Mouse (Mus musculus) liver, embryonic 13.5 days (tissue): Measurements from ENCODE around the gene Vps26a. TPM values are rescaled to one million over a fixed set of nuclear protein-coding genes. Genes with fewer than 3 reads are reported as not detected.
"Not testable (repeated sequence)": the region's sequence is repeated elsewhere in the genome, so short reads cannot be mapped to it uniquely, and the experiment has no call there.

Experiments
- ATAC-seq: fragments of 200-750 bp; cut with Nextera tagmentation; 2 replicates; pipeline ENCODE4 v1.8.0; 2017; ENCODE audit warnings: low read depth, mild to moderate bottlenecking, moderate number of reproducible peaks, moderate library complexity
- DNase-seq: peaks from one replicate; pipeline ENCODE4 v3.0.0; 2022
- H3K27ac ChIP-seq: fragments of 300-500 bp; sonication (generic); 2 replicates; pipeline ENCODE4 v1.5.1; 2015; ENCODE audit warnings: moderate library complexity, mild to moderate bottlenecking, inconsistent platforms
- H3K27me3 ChIP-seq: fragments of 300-500 bp; sonication (generic); 2 replicates; pipeline ENCODE4 v1.6.1; 2015; ENCODE audit warnings: mild to moderate bottlenecking, inconsistent platforms
- H3K36me3 ChIP-seq: fragments of 300-500 bp; sonication (generic); 2 replicates; pipeline ENCODE4 v1.6.1; 2015; ENCODE audit warnings: mild to moderate bottlenecking, inconsistent platforms
- H3K4me1 ChIP-seq: fragments of 300-500 bp; sonication (generic); replicated peaks from 2 replicates; pipeline ENCODE4 v1.6.1; 2015; ENCODE audit warnings: inconsistent platforms
- H3K4me2 ChIP-seq: fragments of 300-500 bp; sonication (generic); 2 replicates; pipeline ENCODE4 v1.6.1; 2015; ENCODE audit warnings: inconsistent platforms, mild to moderate bottlenecking, moderate library complexity
- H3K4me3 ChIP-seq: fragments of 300-500 bp; sonication (generic); replicated peaks from 2 replicates; pipeline ENCODE4 v1.5.1; 2015; ENCODE audit warnings: mild to moderate bottlenecking, inconsistent platforms
- H3K9ac ChIP-seq: fragments of 300-500 bp; sonication (generic); 2 replicates; pipeline ENCODE4 v1.6.1; 2015; ENCODE audit warnings: mild to moderate bottlenecking, inconsistent platforms
- H3K9me3 ChIP-seq: fragments of 300-500 bp; sonication (generic); replicated peaks from 2 replicates; pipeline ENCODE4 v1.6.1; 2016; ENCODE audit warnings: inconsistent platforms
- WGBS: fragments of 180-500 bp; shearing (Covaris S2); methylation state at CpG from one replicate; pipeline ENCODE4 v1.1.7; 2015; ENCODE audit not compliant: insufficient replicate concordance; 5-methylcytosine and 5-hydroxymethylcytosine counted together
- polyA plus RNA-seq: library from polyadenylated mRNA; unstranded; fragments of >200 nt; fragmentation: Nextera tagmentation; extraction: Ambion mirVana; gene quantifications from 2 replicates; pipeline ENCODE4 v1.2.1, GENCODE M21; 2015

Gene Vps26a
- polyA plus RNA-seq, 1 experiment from 2014 or later, result 49.1 TPM

DNA sequence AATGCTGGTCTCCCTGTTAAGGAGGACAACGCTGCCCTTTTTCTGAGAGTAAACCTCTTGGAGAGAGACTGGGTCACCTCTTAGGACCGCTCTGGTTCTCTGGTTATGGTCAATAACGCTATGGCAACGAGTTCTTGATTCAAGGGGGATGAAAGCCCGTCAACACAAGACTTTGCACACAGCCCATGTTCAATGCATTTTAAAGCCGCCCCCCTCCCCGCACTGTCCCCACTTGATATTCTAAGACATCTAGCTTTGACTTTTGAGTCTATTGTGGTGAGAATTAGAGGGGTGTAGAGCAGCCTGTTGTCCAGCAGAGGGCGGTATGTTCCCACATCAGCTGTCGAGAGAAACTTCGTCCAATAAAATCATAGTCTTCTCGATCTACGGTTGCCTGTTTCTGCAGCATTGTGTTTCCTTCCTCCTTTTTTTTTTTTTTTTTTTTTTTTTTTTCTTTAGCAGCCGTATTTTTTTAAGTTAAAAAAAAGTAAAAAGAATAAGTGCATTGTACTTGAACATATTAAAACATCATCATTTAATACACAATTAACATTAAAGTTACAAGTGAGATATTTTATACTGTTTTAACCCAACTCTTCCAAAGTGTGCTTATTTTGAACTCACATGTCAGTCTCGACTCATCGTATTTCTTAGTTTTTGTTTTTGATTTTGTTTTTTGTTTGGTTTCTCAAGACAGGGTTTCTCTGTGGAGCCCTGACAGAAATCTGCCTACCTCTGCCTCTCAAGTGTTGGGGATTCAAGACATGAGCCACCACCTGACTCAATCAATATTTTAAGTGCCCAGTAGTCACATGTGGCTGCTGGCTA lies 13.7 kb upstream of the Vps26a start:
- ATAC-seq (no peak), DNase-seq (peak; percentile 43)
- no peak overlapping the region for H3K4me3 ChIP-seq
- H3K4me1 ChIP-seq, result peaks cover 49% of the 10 kb centered on the region
- H3K9ac ChIP-seq, result no peak overlapping the region
- H3K27me3 ChIP-seq, result no peaks in the 10 kb centered on the region
- no peak overlapping the region for H3K27ac ChIP-seq
- 0 out of 2 replicates have a peak, but pooled peaks cover 4% of the 10 kb centered on the region for H3K36me3 ChIP-seq
- WGBS, result 20% methylated on average over 15 of the region's 15 CpGs
- H3K4me2 ChIP-seq, result 0 out of 2 replicates have a peak overlapping the region, but pooled peaks have one; percentile 19
- H3K9me3 ChIP-seq, result no peaks in the 10 kb centered on the region

DNA sequence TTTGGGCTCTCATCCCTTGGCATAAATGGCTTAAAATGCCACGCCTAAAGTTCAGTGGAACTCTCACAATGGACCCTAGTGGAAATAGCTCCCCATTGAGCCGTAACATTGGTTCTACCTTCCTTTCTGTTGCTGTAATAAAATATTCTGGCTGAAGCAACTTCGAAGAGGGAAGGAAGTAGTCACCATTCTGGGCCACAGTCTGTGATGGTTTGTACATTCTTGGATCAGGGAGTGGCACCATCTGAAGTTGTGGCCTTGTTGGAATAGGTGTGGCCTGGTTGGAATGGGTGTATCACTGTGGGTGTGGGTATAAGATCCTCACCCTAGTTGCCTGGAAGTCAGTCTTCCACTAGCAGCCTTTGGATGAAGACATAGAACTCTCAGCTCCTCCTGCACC lies 5.1 kb upstream of the Vps26a start:
- not testable (repeated sequence) for H3K27ac ChIP-seq, ATAC-seq, H3K4me2 ChIP-seq, H3K9me3 ChIP-seq, H3K9ac ChIP-seq, H3K27me3 ChIP-seq, DNase-seq, H3K4me3 ChIP-seq, H3K36me3 ChIP-seq
- peaks cover 20% of the 10 kb centered on the region for H3K4me1 ChIP-seq
- WGBS, result 71% methylated on average over 3 of the region's 3 CpGs

DNA sequence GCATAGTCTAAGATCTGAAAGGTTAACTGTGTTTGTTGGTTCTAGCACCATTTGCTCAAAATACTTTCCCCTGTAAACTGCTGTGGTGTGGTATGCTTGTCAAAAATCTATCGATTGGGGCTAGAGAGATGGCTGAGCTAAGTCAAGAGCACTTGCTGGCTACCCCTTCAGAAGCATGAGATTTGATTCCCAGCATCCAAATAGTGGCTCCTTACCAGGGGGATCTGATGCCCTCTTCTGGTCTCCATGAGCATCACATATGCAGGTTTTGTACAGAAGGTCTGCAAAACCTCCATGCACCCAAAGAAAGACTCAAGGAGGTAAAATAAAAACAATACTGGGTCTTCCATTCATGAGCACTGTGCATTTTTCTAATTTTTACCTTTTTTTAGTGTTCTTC lies 1.7 kb upstream of the Vps26a start:
- Histone ChIP-seq H3K4me3 (no peak overlapping the region), H3K4me1 (peaks cover 38% of the 10 kb centered on the region), H3K9me3 (no peaks in the 10 kb centered on the region), H3K9ac (no peak overlapping the region), H3K27me3 (no peaks in the 10 kb centered on the region), H3K36me3 (no peaks in the 10 kb centered on the region), H3K4me2 (no peak overlapping the region), H3K27ac (no peak overlapping the region)
- no peak for ATAC-seq
- WGBS, result 15% methylated on average over 1 of the region's 1 CpGs
- no peak for DNase-seq

DNA sequence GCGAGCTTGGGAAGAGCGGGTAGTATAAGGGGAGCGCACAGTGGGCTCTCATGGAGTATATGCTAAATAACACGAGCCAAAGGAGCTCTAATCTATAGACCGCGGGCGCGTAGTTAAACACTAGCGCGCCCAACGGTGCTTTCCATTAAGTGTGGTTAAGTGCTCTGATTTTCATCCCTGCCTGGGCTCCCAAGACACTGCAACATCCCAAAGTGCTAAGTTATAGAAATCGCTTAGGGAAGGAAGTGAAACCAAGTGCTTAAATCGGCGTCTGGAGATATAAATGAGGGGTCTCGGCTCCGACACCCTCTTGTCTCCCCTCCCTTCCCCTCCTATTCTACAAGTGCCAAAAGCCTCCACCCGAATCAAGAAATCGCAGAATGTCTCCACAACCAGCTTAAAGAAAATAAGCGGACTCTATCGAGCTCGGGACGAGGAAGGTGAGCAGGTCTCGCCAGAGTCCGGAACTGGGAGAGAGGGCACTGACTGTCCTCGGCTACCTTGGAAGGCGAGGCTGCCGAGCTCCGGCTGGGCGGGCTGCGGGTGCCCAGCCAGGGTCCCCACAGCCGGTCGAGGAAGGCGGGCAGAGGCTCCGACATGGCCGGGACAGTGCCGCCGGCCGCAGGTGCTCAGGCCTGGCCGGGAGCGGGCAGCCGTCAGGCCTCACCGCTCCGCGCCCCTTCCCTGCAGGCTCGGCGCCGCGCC lies 575 bp downstream of the Vps26a start:
- Histone ChIP-seq H3K4me1 (peaks cover 46% of the 10 kb centered on the region), H3K9me3 (no peaks in the 10 kb centered on the region), H3K4me3 (peak overlapping the region; percentile 95), H3K27ac (peak overlapping the region; percentile 89), H3K9ac (peak overlapping the region; percentile 96), H3K27me3 (no peaks in the 10 kb centered on the region), H3K36me3 (no peaks in the 10 kb centered on the region), H3K4me2 (peak overlapping the region; percentile 72)
- ATAC-seq (peak; percentile 68), DNase-seq (no peak)
- WGBS, result under 1% methylated on average over 44 of the region's 48 CpGs

DNA sequence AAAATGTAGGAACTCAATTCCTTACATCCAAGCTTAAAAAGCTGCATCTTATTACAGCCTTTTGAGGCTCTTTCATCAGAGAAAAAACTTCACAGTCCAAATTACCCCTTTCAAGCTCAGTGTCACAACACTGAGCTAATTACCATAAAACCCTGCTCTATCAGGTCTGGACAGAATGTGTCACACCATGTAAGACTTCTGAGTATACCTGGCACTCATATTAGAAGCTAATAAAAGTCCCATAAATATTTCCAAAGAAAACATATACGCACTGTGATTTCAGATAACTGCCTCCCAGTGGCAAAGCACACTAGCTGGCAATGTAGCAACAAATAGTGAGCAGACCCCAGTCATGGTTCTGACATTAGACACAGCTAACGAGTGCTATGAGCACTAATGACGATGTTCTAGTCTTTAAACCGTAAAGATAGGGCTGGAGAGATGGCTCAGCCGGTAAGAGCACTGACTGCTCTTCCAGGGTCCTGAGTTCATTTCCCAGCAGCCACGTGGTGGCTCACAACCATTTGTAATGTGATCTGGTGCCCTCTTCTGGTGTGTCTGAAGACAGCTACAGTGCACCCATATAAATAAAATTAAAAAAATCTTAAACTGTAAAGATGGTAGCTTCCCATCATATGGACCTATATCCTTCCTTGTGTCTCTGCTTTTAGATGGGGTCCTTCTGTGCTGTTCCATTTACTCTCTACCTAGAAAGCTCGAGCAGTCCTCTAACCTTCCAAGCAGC lies 5.3 kb downstream of the Vps26a start:
- H3K4me3 ChIP-seq, result no peak overlapping the region
- ATAC-seq, result no peak
- no peaks in the 10 kb centered on the region for H3K9me3 ChIP-seq
- H3K27me3 ChIP-seq, result no peaks in the 10 kb centered on the region
- H3K9ac ChIP-seq, result no peak overlapping the region
- peaks cover 21% of the 10 kb centered on the region for H3K36me3 ChIP-seq
- no peak overlapping the region for H3K27ac ChIP-seq
- DNase-seq, result no peak
- WGBS, result 66% methylated on average over 7 of the region's 7 CpGs
- no peak overlapping the region for H3K4me2 ChIP-seq
- H3K4me1 ChIP-seq, result peaks cover 34% of the 10 kb centered on the region

DNA sequence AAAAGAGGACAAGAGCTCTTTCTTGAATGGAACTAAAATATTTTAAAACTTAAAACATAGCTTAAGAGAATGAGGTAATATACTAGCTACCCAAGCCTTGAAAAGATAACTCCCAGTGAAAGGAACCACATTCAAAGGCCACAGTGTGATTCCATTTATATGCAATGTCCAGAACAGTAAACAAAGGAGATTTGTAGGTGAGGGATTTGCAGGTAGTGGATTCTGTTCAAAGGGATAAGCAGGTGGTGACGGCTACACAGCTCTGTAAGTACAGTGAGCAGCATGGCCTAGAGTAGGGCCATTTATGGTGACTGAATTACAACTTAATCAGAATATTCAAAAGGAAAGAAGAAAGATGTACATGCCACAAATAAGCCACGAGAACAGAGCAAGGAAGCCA lies 9.6 kb downstream of the Vps26a start:
- Histone ChIP-seq H3K27me3 (no peaks in the 10 kb centered on the region), H3K9me3 (no peaks in the 10 kb centered on the region), H3K4me1 (peaks cover 12% of the 10 kb centered on the region), H3K27ac (no peak overlapping the region), H3K4me2 (no peak overlapping the region), H3K4me3 (no peak overlapping the region), H3K36me3 (peaks cover 26% of the 10 kb centered on the region), H3K9ac (no peak overlapping the region)
- DNase-seq (no peak), ATAC-seq (no peak)
- 63% methylated on average over 2 of the region's 2 CpGs for WGBS

DNA sequence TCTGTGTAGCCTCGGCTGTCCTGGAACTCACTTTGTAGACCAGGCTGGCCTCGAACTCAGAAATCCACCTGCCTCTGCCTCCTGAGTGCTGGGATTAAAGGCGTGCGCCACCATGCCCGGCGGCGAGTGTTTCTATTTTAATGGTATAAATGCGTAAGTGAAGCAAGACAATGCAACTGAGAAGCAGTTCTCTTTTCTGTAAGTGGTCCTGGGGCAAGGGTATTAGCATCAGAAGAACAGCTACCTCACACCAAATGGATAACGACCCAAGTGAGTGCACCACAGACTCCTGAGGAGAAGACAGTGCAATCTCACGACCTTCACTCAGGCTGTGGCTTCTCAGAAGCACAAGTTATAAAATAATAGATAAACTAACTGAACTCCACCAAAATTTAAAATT lies 11.7 kb downstream of the Vps26a start:
- no peaks in the 10 kb centered on the region for H3K27me3 ChIP-seq
- peaks cover 3% of the 10 kb centered on the region; the same call in 1 of the 2 replicates for H3K4me1 ChIP-seq
- H3K36me3 ChIP-seq, result peaks cover 26% of the 10 kb centered on the region
- WGBS, result 84% methylated on average over 10 of the region's 10 CpGs
- no peak overlapping the region for H3K27ac ChIP-seq
- no peak for ATAC-seq
- H3K9ac ChIP-seq, result no peak overlapping the region
- no peak for DNase-seq
- H3K4me3 ChIP-seq, result no peak overlapping the region
- H3K9me3 ChIP-seq, result no peaks in the 10 kb centered on the region
- no peak overlapping the region for H3K4me2 ChIP-seq

DNA sequence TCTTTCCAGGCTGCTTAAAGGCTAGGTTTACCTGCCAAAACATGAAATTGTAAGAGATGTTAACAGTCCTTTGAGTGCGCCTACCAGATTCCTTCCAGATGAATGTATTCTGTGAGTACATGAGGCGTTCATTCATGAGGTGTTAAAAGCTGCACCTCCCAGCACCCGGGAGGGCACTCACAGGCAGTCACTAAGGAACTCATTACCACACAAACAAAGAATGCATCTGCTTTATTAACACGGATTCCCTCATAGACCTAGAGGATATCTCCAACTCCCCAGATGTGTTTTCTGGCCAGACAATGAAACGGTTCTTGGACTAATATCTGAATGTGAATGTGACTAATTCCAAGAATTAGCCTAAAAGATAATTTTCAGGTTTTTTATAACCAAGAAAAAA lies 15.5 kb downstream of the Vps26a start:
- no peak overlapping the region for H3K4me2 ChIP-seq
- WGBS, result 54% methylated on average over 5 of the region's 5 CpGs

DNA sequence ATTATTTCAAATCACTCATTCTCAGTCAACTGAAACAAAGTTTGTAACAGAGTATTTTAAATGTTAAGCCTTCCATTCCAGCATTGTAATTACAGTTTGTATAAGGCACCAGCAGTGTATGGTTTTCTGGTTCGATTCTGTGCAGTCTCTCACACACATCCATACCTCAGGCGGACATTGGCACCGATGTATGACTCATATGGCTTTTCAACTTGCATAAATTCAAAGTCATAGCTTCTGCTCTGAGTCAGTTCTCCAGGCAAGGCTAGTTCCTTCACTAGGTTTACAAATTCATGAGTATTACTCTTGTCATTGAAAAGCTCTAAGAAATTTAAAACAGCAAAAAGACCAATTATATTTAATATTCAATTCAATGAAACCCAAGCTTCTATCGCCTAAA lies 16.9 kb downstream of the Vps26a start:
- ATAC-seq (no peak), DNase-seq (no peak)
- H3K9ac ChIP-seq, result no peak overlapping the region
- H3K9me3 ChIP-seq, result no peaks in the 10 kb centered on the region
- H3K4me3 ChIP-seq, result no peak overlapping the region
- no peaks in the 10 kb centered on the region for H3K27me3 ChIP-seq
- WGBS, result 89% methylated on average over 4 of the region's 4 CpGs
- peaks cover 25% of the 10 kb centered on the region for H3K36me3 ChIP-seq
- H3K27ac ChIP-seq, result no peak overlapping the region
- peaks cover 3% of the 10 kb centered on the region; the same call in 1 of the 2 replicates for H3K4me1 ChIP-seq
- H3K4me2 ChIP-seq, result no peak overlapping the region

More for the DNA sequence above, 15.5 kb downstream of the Vps26a start:
- ATAC-seq, result no peak
- DNase-seq, result no peak
- no peak overlapping the region for H3K9ac ChIP-seq
- no peaks in the 10 kb centered on the region for H3K9me3 ChIP-seq
- H3K27ac ChIP-seq, result no peak overlapping the region
- no peaks in the 10 kb centered on the region for H3K27me3 ChIP-seq
- peaks cover 3% of the 10 kb centered on the region; the same call in 1 of the 2 replicates for H3K4me1 ChIP-seq
- H3K36me3 ChIP-seq, result peaks cover 23% of the 10 kb centered on the region
- H3K4me3 ChIP-seq, result no peak overlapping the region

DNA sequence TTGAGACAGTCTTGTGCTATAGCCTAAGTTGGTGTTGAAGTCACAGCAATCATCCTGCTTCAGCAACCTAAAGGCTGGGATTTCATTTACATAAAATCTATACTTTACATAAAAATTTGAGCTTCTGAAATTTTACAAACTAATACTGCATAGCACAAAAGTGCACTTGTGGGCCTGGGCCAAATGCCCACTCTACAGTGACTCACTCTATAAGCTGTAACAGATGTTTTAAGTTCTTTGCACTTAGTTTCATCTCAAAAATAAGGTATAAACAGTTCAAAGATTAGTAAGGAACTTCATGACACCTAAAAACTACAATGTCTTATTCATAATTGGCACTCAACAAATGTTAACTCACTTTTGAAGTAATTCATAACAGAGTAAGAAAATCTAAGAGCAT lies 25.3 kb downstream of the Vps26a start:
- H3K9me3 ChIP-seq, result no peaks in the 10 kb centered on the region
- no peak overlapping the region for H3K9ac ChIP-seq
- H3K27me3 ChIP-seq, result no peaks in the 10 kb centered on the region
- DNase-seq (no peak), ATAC-seq (no peak)
- no peaks in the 10 kb centered on the region for H3K4me1 ChIP-seq
- H3K4me3 ChIP-seq, result no peak overlapping the region
- peaks cover 74% of the 10 kb centered on the region for H3K36me3 ChIP-seq
- no peak overlapping the region for H3K27ac ChIP-seq
- no peak overlapping the region for H3K4me2 ChIP-seq

DNA sequence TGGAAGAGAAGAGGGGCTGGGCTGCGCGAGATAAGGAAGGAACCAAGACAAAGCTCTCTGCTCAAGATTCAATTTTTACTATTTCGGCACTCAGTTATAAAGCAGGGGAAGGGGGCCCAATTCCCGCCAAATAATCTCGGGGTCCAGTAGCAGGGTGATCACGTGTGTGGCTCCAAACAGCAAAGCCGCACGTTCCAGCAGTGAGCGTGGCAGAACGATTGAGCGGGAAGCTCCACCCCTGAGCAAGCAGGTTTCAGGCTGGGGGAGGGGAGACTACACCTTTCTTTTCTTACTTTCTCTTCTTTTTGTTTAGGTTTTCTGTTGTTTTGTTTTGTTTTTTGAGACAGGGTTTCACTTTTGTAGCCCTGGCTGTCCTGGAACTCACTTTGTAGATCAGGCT lies 34.6 kb downstream of the Vps26a start:
- H3K36me3 ChIP-seq, result peaks cover 32% of the 10 kb centered on the region
- not testable (repeated sequence) for H3K27me3 ChIP-seq, DNase-seq, H3K9ac ChIP-seq, H3K27ac ChIP-seq, H3K4me2 ChIP-seq, H3K9me3 ChIP-seq, ATAC-seq, H3K4me3 ChIP-seq
- WGBS, result 59% methylated on average over 11 of the region's 11 CpGs
- peaks cover 34% of the 10 kb centered on the region for H3K4me1 ChIP-seq
